Mouse (Mus musculus): ENCODE data around the gene Shank2. TPM values are rescaled to one million over a fixed set of nuclear protein-coding genes. Genes with fewer than 3 reads are reported as not detected.

The Shank2 gene
- polyA plus RNA-seq, 1 experiment from 2014 or later = 0.31 TPM

GRCm38 (mm10) chr7:144037966-144038669 is 36.4 kb downstream of the Shank2 start:
- Histone ChIP-seq H3K9me3 (no peaks in the 10 kb centered on the region), H3K27ac (peak overlapping the region; percentile 66), H3K4me3 (no peak overlapping the region), H3K27me3 (ENCODE audit: insufficient read depth, poor library complexity, severe bottlenecking) (no peaks in the 10 kb centered on the region), H3K36me3 (no peaks in the 10 kb centered on the region), H3K4me1 (peaks cover 34% of the 10 kb centered on the region)
- 37% methylated on average over 9 of the region's 9 CpGs for WGBS
- DNase-seq (ENCODE audit: low spot score) = no peak

GRCm38 (mm10) chr7:144038741-144039140 is 37.0 kb downstream of the Shank2 start:
- no peak for DNase-seq (ENCODE audit: low spot score)
- Histone ChIP-seq H3K9me3 (no peaks in the 10 kb centered on the region), H3K27me3 (ENCODE audit: insufficient read depth, poor library complexity, severe bottlenecking) (no peaks in the 10 kb centered on the region), H3K36me3 (no peaks in the 10 kb centered on the region), H3K27ac (no peak overlapping the region), H3K4me3 (no peak overlapping the region), H3K4me1 (peaks cover 34% of the 10 kb centered on the region)
- WGBS = 68% methylated on average over 8 of the region's 8 CpGs

DNA sequence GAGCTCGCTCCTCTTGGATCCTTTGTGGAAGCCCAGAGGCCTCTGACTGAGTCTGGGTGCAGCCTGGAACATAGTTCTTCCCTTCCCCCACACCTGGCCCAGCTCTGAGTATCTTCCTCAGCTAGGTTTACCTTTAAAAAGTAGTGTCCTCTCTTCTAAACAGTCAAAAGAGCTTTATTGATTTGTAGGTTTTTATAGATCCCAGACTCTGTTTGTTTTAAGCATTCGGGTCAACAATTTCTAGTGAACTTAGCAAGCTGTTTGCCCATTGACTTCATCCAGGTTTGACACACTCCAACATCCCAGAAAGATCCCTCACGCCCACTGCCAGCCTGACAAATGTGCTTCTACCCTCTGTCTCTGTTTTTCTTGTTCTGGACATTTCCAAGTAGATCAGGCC is 38.6 kb downstream of the Shank2 start:
- Histone ChIP-seq H3K36me3 (no peaks in the 10 kb centered on the region), H3K4me3 (no peak overlapping the region), H3K27ac (no peak overlapping the region), H3K9me3 (no peaks in the 10 kb centered on the region), H3K4me1 (peaks cover 42% of the 10 kb centered on the region), H3K27me3 (ENCODE audit: insufficient read depth, poor library complexity, severe bottlenecking) (no peaks in the 10 kb centered on the region)
- WGBS = 46% methylated on average over 3 of the region's 3 CpGs
- no peak for DNase-seq (ENCODE audit: low spot score)

DNA sequence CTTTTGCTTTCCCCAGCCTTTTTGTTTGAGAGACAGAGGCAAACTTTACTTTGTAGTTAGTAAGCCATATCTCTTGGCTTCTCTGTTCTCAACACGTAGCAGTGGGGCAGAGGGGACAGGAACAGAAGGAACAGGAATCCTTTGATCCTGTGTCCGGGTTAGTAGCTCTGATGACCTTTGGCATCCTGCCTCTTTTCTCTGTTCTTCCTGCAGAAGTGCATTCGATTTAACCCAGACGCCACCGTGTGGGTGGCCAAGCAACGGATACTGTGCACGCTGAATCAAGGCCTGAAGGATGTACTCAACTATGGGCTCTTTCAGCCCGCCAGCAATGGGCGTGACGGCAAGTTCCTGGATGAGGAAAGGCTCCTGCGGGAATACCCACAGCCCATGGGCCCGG is 50.3 kb downstream of the Shank2 start:
- peak overlapping the region; percentile 31; the same call in 1 of the 2 replicates for H3K27ac ChIP-seq
- no peaks in the 10 kb centered on the region for H3K27me3 ChIP-seq (ENCODE audit: insufficient read depth, poor library complexity, severe bottlenecking)
- 12% methylated on average over 12 of the region's 12 CpGs for WGBS
- no peaks in the 10 kb centered on the region for H3K36me3 ChIP-seq
- DNase-seq (ENCODE audit: low spot score) = no peak
- no peak overlapping the region for H3K4me3 ChIP-seq
- no peaks in the 10 kb centered on the region for H3K9me3 ChIP-seq
- peaks cover 29% of the 10 kb centered on the region for H3K4me1 ChIP-seq

- DNase-seq (ENCODE audit: low spot score) = no peak
- H3K9me3 ChIP-seq = no peaks in the 10 kb centered on the region
- H3K4me3 ChIP-seq = no peak overlapping the region
- no peaks in the 10 kb centered on the region for H3K27me3 ChIP-seq (ENCODE audit: insufficient read depth, poor library complexity, severe bottlenecking)
- H3K4me1 ChIP-seq = peaks cover 27% of the 10 kb centered on the region
- H3K27ac ChIP-seq = peak overlapping the region; percentile 59
- H3K36me3 ChIP-seq = no peaks in the 10 kb centered on the region
- WGBS = 53% methylated on average over 6 of the region's 6 CpGs
These were observed 53.5 kb downstream of the Shank2 start for GRCm38 (mm10) chr7:144055188-144055587.

DNA sequence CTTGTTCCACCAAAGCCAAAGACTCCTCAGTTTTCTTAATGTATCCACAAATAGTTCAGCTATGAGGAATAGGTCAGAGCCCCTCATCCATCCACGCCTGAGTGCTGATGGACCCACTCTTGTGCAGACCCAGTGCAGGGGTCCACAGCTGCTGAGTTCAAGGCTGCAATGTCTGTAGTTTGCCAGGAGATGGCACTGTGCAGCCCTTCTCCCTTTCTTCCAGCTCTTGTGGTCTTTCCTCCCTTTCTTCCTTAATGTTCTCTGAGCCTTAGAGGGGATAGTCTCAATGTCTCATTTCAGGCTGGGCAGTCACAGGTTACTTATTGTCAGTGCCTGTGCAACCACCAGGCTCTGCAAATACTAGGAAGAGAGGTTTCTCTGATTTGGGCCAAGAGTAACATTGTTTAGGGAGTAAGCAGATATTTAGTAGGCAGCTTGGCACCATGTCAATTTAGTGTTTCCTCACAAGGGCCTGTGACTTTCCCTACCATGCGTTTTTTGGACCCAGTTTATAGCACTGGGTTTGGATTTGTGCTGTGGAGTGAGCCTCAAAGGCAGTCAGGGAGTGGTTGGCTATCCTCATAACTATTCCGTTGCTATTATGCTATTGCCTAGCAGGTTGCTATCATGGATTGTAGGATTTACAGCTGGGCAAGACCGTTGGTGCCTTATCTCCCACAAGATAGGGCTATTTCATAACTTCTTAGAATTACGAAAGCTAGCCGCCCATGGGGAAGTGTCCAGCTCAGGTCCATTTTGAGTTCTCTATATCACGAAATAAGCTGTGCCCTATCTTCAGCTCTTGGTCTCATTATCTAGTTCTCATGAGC is 54.2 kb downstream of the Shank2 start:
- DNase-seq (ENCODE audit: low spot score) = no peak
- H3K4me1 ChIP-seq = peaks cover 25% of the 10 kb centered on the region
- 58% methylated on average over 7 of the region's 7 CpGs for WGBS
- no peak overlapping the region for H3K4me3 ChIP-seq
- no peak overlapping the region for H3K27ac ChIP-seq
- H3K27me3 ChIP-seq (ENCODE audit: insufficient read depth, poor library complexity, severe bottlenecking) = no peaks in the 10 kb centered on the region
- H3K36me3 ChIP-seq = no peaks in the 10 kb centered on the region
- no peaks in the 10 kb centered on the region for H3K9me3 ChIP-seq

GRCm38 (mm10) chr7:144070162-144070949 is 68.6 kb downstream of the Shank2 start:
- Histone ChIP-seq H3K36me3 (no peaks in the 10 kb centered on the region), H3K9me3 (no peaks in the 10 kb centered on the region), H3K27ac (no peak overlapping the region), H3K4me3 (no peak overlapping the region), H3K27me3 (ENCODE audit: insufficient read depth, poor library complexity, severe bottlenecking) (peaks cover 5% of the 10 kb centered on the region; the same call in 1 of the 2 replicates), H3K4me1 (0 out of 2 replicates have a peak, but pooled peaks cover 3% of the 10 kb centered on the region)
- WGBS = 75% methylated on average over 7 of the region's 7 CpGs
- no peak for DNase-seq (ENCODE audit: low spot score)

GRCm38 (mm10) chr7:144072219-144072618 is 70.5 kb downstream of the Shank2 start:
- 30% methylated on average over 1 of the region's 1 CpGs for whole genome bisulfite sequencing
- Histone ChIP-seq H3K9me3 (no peaks in the 10 kb centered on the region), H3K27ac (no peak overlapping the region), H3K27me3 (ENCODE audit: insufficient read depth, poor library complexity, severe bottlenecking) (no peaks in the 10 kb centered on the region; the same call in 1 of the 2 replicates), H3K4me1 (no peaks in the 10 kb centered on the region), H3K36me3 (no peaks in the 10 kb centered on the region), H3K4me3 (no peak overlapping the region)
- no peak for DNase-seq (ENCODE audit: low spot score)

DNA sequence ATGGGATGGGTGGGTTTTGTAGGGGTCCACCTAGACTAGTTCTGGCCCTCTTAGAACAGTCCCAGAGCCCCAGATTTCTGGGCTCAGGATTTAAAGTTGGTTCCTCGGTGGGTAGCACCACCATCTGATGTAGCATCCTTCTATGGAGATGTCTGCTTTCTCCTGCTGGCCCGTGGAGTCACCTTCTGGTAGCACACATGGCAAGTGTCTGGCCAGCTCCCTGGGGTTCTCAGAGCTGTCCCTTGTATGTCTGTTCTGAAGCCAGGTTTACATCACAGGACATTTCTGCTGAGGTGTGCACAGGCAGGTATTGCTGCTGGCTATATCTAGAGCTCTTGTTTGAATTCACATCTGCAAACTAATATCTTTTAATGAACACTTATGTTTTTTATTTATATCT is 71.1 kb downstream of the Shank2 start:
- no peaks in the 10 kb centered on the region for H3K4me1 ChIP-seq
- no peaks in the 10 kb centered on the region for H3K9me3 ChIP-seq
- H3K27ac ChIP-seq = no peak overlapping the region
- 92% methylated on average over 2 of the region's 2 CpGs for WGBS
- H3K4me3 ChIP-seq = no peak overlapping the region
- H3K27me3 ChIP-seq (ENCODE audit: insufficient read depth, poor library complexity, severe bottlenecking) = no peaks in the 10 kb centered on the region; the same call in 1 of the 2 replicates
- no peaks in the 10 kb centered on the region for H3K36me3 ChIP-seq
- DNase-seq (ENCODE audit: low spot score) = no peak

DNA sequence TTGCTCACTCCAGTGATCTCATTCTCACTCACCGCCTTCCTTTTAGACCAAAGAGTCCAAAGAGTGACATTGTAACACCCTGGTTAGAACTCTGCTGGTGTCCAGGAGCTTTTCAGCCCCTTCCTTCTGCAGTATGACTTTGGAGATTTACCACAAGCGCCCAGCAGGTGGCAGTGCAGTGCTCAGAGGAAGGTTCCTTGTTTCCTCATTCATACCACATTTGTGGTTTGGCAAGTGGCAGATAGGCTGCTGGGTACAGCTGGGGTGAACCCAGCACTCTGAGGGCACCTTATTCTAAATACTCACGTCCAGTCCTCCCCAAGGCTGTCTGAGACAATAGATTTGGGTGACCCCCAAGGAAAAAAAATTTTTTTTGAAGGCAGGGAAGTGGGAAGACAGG is 73.0 kb downstream of the Shank2 start:
- Histone ChIP-seq H3K36me3 (no peaks in the 10 kb centered on the region), H3K27ac (no peak overlapping the region), H3K27me3 (ENCODE audit: insufficient read depth, poor library complexity, severe bottlenecking) (no peaks in the 10 kb centered on the region; the same call in 1 of the 2 replicates), H3K9me3 (no peaks in the 10 kb centered on the region), H3K4me3 (no peak overlapping the region), H3K4me1 (no peaks in the 10 kb centered on the region)
- no peak for DNase-seq (ENCODE audit: low spot score)
- 20% methylated on average over 3 of the region's 3 CpGs for WGBS

- no peaks in the 10 kb centered on the region for H3K36me3 ChIP-seq
- H3K9me3 ChIP-seq = no peaks in the 10 kb centered on the region
- 80% methylated on average over 1 of the region's 1 CpGs for WGBS
- H3K27ac ChIP-seq = no peak overlapping the region
- H3K4me1 ChIP-seq = no peaks in the 10 kb centered on the region
- H3K4me3 ChIP-seq = no peak overlapping the region
- H3K27me3 ChIP-seq (ENCODE audit: insufficient read depth, poor library complexity, severe bottlenecking) = no peaks in the 10 kb centered on the region; the same call in 1 of the 2 replicates
- no peak for DNase-seq (ENCODE audit: low spot score)
These were observed 76.9 kb downstream of the Shank2 start for GRCm38 (mm10) chr7:144078661-144079060.

- H3K27me3 ChIP-seq (ENCODE audit: insufficient read depth, poor library complexity, severe bottlenecking) = no peaks in the 10 kb centered on the region; the same call in 1 of the 2 replicates
- WGBS = 93% methylated on average over 1 of the region's 1 CpGs
- no peak overlapping the region for H3K4me3 ChIP-seq
These were observed 78.1 kb downstream of the Shank2 start for GRCm38 (mm10) chr7:144079861-144080260.

More at GRCm38 (mm10) chr7:144079861-144080260, 78.1 kb downstream of the Shank2 start:
- Histone ChIP-seq H3K27ac (no peak overlapping the region), H3K36me3 (no peaks in the 10 kb centered on the region), H3K9me3 (no peaks in the 10 kb centered on the region), H3K4me1 (no peaks in the 10 kb centered on the region)
- no peak for DNase-seq (ENCODE audit: low spot score)

All from heart, embryonic 10.5 days (tissue).